Mouse (Mus musculus): Measurements from ENCODE around the gene Kcng1.

DNA sequence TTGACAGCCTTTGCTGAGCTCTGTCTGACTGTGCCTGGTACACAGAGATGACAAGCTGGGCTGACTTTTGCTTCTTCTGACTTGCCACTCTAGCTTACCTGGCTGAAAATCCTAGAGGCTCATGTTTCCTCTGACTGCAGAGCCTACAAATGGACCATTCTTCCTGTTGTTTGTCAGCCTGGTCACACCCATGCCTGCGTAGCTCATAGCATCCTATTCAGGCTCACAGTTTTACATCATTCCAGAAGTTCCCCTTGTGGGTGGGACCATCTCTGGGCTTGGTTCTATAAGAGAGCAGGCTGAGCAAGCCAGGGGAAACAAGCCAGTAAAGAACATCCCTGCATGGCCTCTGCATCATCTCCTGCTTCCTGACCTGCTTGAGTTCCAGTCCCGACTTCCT is 8.3 kb upstream of the Kcng1 start:
- TF ChIP-seq EP300 (IDR thresholded peaks at IDR 0.05; ENCODE audit: low read depth), result no peak
- TF ChIP-seq CTCF (IDR thresholded peaks at IDR 0.05; ENCODE audit: low read depth), result no peak

All from liver, embryonic 14.5 days (tissue).